Mouse (Mus musculus) frontal cortex, adult 2 months (tissue): ENCODE data around the gene Elf5. TPM values are rescaled to one million over a fixed set of nuclear protein-coding genes. Genes with fewer than 3 reads are reported as not detected.

ENCODE experiments used
- DNase-seq, 2 experiments: peaks; one replicate each; pipeline ENCODE4 v3.0.0; 2022; ENCODE audit warnings: low spot score in 1 of 2; ENCODE audit errors: extremely low spot score in 1 of 2
- polyA plus RNA-seq: library from polyadenylated mRNA; depleted of rRNA; stranded (reverse); fragments of >200 nt; gene quantifications from 2 replicates; pipeline ENCODE4 v1.2.3, GENCODE M21; 2012; rRNA removed

Gene Elf5
- polyA plus RNA-seq, result 0.54 and 0.78 TPM in 2 replicates

- no peak for DNase-seq
These were observed at the start of gene Elf5 for GRCm38 (mm10) chr2:103411348-103411747. Elf5 (plus strand) TSS chr2:103411688.

- DNase-seq, result no peak
These were observed 38.9 kb upstream of the Elf5 start for GRCm38 (mm10) chr2:103372541-103372940.

DNA sequence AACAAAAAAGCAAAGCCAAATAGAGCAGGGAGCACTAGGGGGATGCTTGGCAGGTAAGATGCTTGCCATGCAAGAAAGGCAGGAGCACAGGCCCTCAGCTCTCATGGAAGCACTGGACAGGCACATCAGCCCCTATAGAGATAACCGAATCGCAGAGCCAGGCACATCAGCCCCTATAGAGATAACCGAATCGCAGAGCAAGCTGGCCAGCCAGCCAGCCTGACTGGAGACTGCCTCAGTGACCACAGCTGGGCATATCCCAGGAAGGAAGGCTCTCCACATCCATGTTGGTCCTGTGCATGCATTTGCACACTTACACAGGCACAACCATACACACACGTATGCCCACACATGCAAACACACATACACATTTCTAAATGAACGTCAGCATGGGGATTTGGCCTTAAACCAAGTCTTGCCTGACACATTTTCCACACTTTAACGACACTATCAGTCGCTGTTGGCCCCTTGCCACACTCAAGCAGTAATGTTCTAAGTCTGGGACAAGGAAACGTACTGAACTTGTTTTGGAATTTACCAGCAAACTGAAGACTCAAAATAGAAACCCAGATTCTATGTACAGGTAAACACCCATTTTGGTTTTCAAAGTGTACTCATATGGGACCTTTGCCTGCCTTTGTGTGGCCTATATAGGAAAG, 31.9 kb upstream of the Elf5 start:
- DNase-seq, result peak in 1 of 2 experiments; percentile 17

GRCm38 (mm10) chr2:103382174-103382573, 29.3 kb upstream of the Elf5 start:
- no peak for DNase-seq

- no peak for DNase-seq
These were observed 23.6 kb upstream of the Elf5 start for GRCm38 (mm10) chr2:103387881-103388280.

GRCm38 (mm10) chr2:103388311-103388710, 23.2 kb upstream of the Elf5 start:
- DNase-seq, result no peak

DNA sequence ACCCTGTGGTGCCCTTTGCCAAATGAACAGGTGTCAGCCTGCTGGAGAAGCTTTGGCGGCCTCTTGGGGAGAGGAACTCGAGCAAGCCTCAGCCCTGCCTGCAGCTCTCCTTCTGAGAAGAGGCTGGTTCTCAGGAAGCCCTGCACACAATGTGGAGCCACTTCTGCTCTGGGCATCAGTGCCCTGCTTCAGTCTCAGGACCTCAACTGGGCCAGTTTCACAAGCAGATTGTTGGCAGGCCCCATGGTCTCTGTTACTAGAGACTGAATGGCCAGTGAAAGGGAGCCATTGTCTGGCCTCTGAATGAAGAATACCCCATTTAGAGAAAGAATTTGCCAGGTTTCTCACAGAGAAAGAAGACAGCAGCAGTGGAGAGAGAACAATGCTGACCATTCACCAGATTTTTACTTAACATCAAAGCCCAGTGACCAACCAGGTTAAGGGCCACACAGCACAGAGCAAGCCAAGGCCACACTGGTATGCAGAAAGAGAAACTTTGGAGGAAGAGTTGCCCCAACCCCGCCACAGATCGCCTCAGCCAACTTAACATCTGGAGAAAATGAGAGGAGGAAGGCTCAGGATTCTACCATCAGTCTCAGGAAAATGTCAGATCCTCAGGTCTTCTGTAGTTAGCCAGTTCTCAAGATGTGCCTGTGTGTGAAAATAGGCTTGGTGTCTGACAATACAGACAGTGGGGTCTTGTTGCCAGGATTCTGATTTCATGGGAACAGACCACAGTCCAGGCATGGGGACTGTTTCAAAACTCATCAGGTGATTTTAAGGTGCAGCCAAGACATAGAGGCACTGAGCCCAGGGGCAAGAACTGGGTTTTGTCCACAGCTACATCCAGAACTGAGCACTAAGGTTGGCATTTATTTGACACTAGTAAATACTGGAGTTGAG, 21.2 kb upstream of the Elf5 start:
- peak; percentile 45 to 56 for DNase-seq

- no peak for DNase-seq
These were observed 19.9 kb upstream of the Elf5 start for GRCm38 (mm10) chr2:103391626-103392025.

DNA sequence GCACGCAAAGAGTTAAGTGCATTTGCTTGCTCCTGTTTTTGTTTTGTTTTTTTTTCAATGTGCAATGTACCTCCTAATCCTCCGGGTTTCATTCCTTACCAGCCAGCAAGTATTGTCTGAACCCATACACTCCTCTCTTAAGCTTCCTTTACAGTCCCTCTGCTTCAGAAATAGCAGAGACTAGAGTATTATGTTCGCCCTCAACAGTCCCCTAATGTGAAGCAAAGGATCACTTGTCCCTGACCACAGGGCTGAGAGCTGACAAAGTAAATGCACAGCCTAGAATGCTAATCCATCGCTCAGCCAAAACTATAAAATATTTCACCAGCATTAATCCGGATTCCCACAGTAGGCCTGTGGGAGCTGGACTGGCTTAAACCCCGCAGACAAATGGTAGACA, 13.4 kb upstream of the Elf5 start:
- DNase-seq, result no peak

GRCm38 (mm10) chr2:103400691-103401090, 10.8 kb upstream of the Elf5 start:
- no peak for DNase-seq

DNA sequence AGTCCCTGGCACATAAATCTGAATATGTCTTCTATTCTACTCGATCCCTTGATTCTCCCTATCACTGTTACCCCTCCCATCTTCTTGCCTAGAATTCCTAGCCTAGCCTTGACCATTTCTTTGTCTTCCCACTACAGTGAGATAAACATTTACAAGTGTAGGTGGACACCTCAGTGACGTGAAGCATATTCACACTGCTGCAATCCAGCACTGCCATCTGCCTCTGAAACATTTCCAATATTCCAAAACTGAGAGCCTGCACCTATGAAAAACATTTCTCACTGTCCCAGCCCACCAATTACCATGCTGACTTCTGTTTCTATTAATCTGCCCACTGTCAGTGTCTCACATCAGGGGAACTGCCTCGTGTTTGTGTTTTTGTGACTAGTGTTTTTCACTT, 5.2 kb upstream of the Elf5 start:
- DNase-seq, result peak in 1 of 2 experiments; percentile 41

DNA sequence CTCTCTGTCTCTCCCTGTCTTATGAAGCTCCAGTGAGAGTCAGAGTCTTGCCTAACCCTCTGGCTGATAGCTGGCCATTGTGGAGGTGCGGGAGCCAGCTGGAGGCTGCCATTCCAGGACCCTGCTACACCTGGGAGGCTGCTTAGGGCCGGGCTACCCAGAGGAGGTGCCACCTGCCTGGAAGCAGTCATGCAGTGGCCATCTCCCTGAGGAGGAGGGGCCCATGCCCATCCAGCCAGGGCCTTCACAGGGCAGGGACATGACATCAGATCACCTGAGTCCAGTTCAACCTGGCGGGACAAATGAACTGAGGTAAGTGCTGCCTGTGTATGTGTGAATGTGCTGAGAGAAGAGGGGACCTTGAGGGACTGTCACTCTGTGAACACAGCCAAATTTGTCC, 328 bp downstream of the Elf5 start:
- DNase-seq, result no peak

- no peak for DNase-seq
These were observed 1.9 kb downstream of the Elf5 start for GRCm38 (mm10) chr2:103413381-103413780.

DNA sequence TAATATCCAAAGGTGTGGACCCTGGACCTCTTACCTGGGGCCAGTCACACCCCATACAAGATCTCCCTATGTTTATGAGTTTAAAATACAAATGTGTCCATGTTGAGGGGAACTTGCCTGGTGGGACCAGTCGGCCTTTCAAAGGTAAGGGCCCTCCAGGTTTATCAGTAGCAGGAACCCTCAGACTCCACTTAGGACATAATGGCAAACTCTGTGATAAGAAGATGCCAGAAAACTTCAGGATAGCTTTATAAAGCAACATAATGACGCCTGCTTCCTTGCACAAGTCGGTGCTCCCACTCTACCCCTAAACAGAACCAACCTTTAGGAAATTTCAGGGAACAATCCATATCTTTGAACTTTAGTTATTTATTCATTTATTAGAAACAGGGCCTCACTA, 4.3 kb downstream of the Elf5 start:
- DNase-seq, result no peak

DNA sequence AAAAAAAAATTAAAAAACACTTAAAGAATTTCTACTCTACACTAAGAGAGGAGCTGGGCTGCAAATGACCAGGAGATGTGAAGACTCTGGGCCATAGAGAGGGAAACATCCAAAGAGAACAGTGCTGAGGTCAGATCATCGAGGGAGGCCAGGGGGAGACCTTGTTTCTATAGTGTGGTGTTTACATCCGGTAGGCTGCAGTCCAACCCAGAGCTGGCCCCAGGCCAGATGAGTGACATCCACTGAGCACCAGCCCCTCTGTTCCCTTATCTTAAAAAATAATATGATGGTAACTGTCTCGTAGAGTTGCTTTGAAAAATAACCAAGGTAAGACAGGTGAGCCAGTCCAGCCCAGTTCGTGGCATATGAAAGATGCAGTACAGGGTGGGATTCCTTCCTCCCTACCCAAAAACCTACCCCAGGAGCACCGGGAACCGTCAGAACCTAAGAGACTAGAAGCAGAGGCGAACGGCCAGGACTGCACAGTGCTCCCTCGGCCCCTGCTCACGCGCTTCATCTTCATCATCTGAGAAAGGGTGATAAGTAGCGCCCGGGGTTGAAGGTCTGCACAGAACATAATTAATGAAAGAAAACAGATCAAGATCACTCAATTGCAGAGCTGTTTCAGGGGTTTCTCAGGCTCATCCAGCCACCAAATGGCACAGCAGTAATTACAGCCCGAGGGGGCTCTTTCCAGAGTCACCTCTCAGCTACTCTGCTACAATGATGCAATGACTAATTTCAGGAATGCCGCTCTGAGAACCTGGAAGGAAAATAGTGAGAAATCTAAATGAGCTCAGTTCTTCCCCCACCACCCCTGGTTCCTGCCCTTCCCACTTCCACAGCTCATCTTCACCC, 9.4 kb downstream of the Elf5 start:
- no peak for DNase-seq

DNA sequence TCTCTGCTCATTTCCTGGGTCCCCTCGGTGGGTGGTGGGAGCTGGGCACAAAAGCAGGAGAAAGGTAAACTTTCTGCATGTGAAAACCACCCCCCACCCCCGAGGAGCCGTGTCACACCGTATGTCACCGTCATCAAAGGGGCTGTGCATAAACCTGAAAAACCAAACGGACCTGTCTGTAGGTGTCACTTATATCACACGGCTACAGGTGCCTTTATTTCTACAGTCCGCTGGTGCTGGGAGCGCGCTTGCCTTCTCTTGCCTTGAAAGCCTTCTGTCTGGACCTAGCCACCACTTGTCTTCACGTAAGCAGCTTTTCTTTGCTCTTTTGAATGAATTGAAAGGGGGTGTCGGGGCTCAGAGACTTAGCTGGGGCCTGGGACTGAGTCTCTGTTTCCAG, 12.4 kb downstream of the Elf5 start:
- DNase-seq, result no peak

- DNase-seq, result peak; percentile 39 to 86
These were observed 13.0 kb downstream of the Elf5 start for GRCm38 (mm10) chr2:103424349-103425026.

DNA sequence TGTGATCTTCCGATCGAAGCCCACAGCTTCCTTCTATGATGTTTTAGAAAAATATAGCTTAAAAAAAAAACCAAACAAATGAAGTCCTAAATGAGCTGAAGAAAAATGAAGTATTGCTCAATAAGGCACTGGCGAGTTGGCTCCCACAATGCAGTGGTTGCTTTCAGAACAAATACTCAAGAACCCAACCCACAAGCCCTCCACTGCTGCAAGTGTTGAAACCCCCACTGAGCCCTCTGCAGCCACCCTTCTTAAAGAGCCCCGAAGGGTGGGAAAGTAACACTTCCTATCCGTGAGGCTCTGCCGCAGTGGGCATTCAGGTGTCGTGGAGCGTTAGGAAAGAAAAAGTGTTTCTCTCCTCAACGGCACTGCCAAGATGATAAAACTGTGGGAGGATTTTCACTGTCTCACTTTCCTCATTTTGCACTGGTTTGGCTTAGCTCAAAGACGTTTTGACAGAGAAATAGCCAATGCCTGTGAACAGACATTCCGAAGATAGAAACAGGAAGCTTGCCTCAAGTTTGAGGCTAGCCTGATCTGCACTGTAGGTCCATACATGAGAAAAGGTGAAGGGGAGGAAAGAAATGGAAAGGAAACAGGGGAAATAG, 14.1 kb downstream of the Elf5 start:
- DNase-seq, result no peak

DNA sequence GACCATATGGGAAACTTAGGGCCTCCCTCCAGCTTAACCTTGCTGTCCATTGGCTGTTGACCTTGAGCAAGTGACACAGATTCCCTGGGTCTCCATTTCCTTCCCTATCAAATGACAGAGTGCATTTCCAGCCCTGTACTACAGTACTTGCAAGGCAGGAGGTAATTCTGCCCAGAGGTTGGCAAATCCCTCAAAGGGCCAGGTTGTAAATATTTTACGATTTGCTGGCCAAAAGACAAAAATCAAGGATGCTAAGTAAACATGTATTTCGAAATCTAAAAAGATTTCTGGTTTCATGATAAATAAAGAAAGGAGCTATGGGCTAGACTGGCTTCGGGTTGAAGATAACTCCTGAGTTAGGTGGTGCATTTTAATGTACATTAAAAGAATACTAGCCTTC, 16.9 kb downstream of the Elf5 start:
- DNase-seq, result no peak

- DNase-seq, result no peak
These were observed 19.2 kb downstream of the Elf5 start for GRCm38 (mm10) chr2:103430712-103431111.
